Mouse (Mus musculus): ENCODE measurements around the gene Ssbp3.

DNA sequence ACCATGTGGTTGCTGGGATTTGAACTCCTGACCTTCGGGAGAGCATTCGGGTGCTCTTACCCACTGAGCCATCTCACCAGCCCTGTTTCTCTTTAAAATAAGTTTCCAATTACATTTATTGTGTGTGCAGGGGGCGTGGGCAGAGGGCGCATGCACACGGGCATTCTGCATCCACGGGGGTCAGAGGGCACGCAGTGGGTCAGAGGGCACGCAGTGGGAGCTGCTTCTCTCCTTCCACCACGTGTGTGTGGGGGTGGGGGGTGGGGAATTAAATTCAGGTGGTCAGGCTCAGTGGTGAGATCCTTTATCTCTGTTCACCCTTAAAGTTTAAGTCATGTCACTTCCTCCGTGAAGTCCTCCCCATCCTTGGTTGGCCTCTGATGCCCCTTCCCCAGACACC lies 187.9 kb downstream of the Ssbp3 start:
- TF ChIP-seq RCOR1 (IDR thresholded peaks at IDR 0.05; ENCODE audit: low read depth, low read length) (no peak), GATA1 (IDR thresholded peaks at IDR 0.05; ENCODE audit: low read depth, low read length) (no peak), CTCF (IDR thresholded peaks at IDR 0.05 in 2 of 3, conservative IDR thresholded peaks at IDR 0.05 in 1 of 3; ENCODE audit: control insufficient read depth in 1 of 3, insufficient read depth in 1 of 3, low read depth in 2 of 3, low read length in 3 of 3, poor library complexity in 1 of 3, severe bottlenecking in 1 of 3) (no peak), NELFE (IDR thresholded peaks at IDR 0.05; ENCODE audit: low read depth, low read length) (no peak), NRF1 (IDR thresholded peaks at IDR 0.05; ENCODE audit: insufficient read depth, low read depth, low read length, poor library complexity, severe bottlenecking) (no peak), E2F4 (IDR thresholded peaks at IDR 0.05; ENCODE audit: borderline replicate concordance, low read depth, low read length) (no peak), TAL1 (IDR thresholded peaks at IDR 0.05; ENCODE audit: low read length) (no peak), POLR2A (IDR thresholded peaks at IDR 0.05; ENCODE audit: control insufficient read depth in 1 of 2, insufficient read depth in 1 of 2, low read depth in 1 of 2, low read length in 2 of 2, poor library complexity in 1 of 2) (no peak), GABPA (IDR thresholded peaks at IDR 0.05; ENCODE audit: low read depth, low read length) (no peak), ZNF384 (IDR thresholded peaks at IDR 0.05; ENCODE audit: low read depth, low read length) (no peak), EP300 (IDR thresholded peaks at IDR 0.05; ENCODE audit: low read depth in 1 of 2, low read length in 2 of 2) (no peak), MAZ (IDR thresholded peaks at IDR 0.05; ENCODE audit: low read depth, low read length) (no peak), HCFC1 (IDR thresholded peaks at IDR 0.05; ENCODE audit: low read depth, low read length) (no peak)

Data from MEL (cell line).